Comparison of ENCODE assay signal across 10 mouse cellular contexts in genomic region chr13:73345102-73345890, GRCm38 (mm10). TPM values are rescaled to one million over a fixed set of nuclear protein-coding genes. Genes with fewer than 3 reads are reported as not detected.
DNase-seq lines count a peak whose midpoint lies in the region; ATAC-seq and TF ChIP-seq lines count a peak whose summit lies in the region.
"Had no signal": no experiment of that assay in that cellular context is flagged by ENCODE, and none has a peak within 500 bp of the region (broad histone marks: within the 10 kb centered on the region; RNA-seq: fewer than 3 reads in every experiment).

No protein-coding gene starts in this region.

- peak; percentile 42 for TF ChIP-seq CTCF in heart, postnatal 0 days (IDR thresholded peaks at IDR 0.05; ENCODE audit: low read depth)

- H3K4me2 ChIP-seq in heart, postnatal 0 days (ENCODE audit: low read depth, low read length), result no peak overlapping the region
- H3K4me2 ChIP-seq in forebrain, embryonic 16.5 days (ENCODE audit: low read length), result no peak overlapping the region

- ATAC-seq in heart, postnatal 0 days (ENCODE audit: insufficient read depth, low read depth), result no peak
- peak; percentile 46 for ATAC-seq in inflammation-experienced regulatory T-cells, adult 6 months
- no peak for ATAC-seq in forebrain, embryonic 16.5 days

- H3K36me3 ChIP-seq in heart, postnatal 0 days (replicated peaks; ENCODE audit: control insufficient read depth, insufficient read depth, low read length), result no peaks in the 10 kb centered on the region
- no peaks in the 10 kb centered on the region for H3K36me3 ChIP-seq in hindbrain, embryonic 10.5 days
- no peaks in the 10 kb centered on the region for H3K36me3 ChIP-seq in forebrain, embryonic 16.5 days (ENCODE audit: control insufficient read depth, insufficient read depth)

- WGBS in heart, postnatal 0 days, result 70% methylated on average over 9 of the region's 9 CpGs
- WGBS in hindbrain, embryonic 10.5 days, result 79% methylated on average over 9 of the region's 9 CpGs
- 80% methylated on average over 9 of the region's 9 CpGs for WGBS in forebrain, embryonic 16.5 days

- H3K9ac ChIP-seq in heart, postnatal 0 days (replicated peaks; ENCODE audit: low read depth, low read length), result no peak overlapping the region
- no peak overlapping the region for H3K9ac ChIP-seq in forebrain, embryonic 16.5 days (replicated peaks; ENCODE audit: low read depth, low read length)

- H3K4me3 ChIP-seq in heart, postnatal 0 days (ENCODE audit: low read depth, low read length), result no peak overlapping the region
- no peak overlapping the region for H3K4me3 ChIP-seq in hindbrain, embryonic 10.5 days
- H3K4me3 ChIP-seq in forebrain, embryonic 16.5 days (replicated peaks; ENCODE audit: low read length), result no peak overlapping the region
- H3K4me3 ChIP-seq: erythroblast, embryonic 14.5 days had no signal

- no peak for TF ChIP-seq EP300 in heart, postnatal 0 days (IDR thresholded peaks at IDR 0.05; ENCODE audit: low read depth)

- DNase-seq in heart, postnatal 0 days (ENCODE audit: low spot score), result no peak
- no peak for DNase-seq in heart, adult 11 months
- DNase-seq in B cell, adult 2 months, result peak; percentile 23 to 42
- peak; percentile 74 for DNase-seq in MEL-GATA-1-ER (ENCODE audit: extremely low read depth, low read depth)
- no peak for DNase-seq in urinary bladder, postnatal 4 days (ENCODE audit: low spot score in 2 of 2)
- no peak for DNase-seq in hindbrain, embryonic 10.5 days (ENCODE audit: low spot score)
- DNase-seq: adrenal gland, postnatal 25 days had no signal

- peaks cover 8% of the 10 kb centered on the region for H3K4me1 ChIP-seq in heart, postnatal 0 days (ENCODE audit: control insufficient read depth, insufficient read depth)
- peaks cover 14% of the 10 kb centered on the region for H3K4me1 ChIP-seq in hindbrain, embryonic 10.5 days (replicated peaks)
- H3K4me1 ChIP-seq in forebrain, embryonic 16.5 days (replicated peaks; ENCODE audit: control insufficient read depth, insufficient read depth, low read length), result no peaks in the 10 kb centered on the region

- no peaks in the 10 kb centered on the region for H3K27me3 ChIP-seq in heart, postnatal 0 days (ENCODE audit: control insufficient read depth, insufficient read depth, low read length)
- no peaks in the 10 kb centered on the region; the same call in 1 of the 2 replicates for H3K27me3 ChIP-seq in hindbrain, embryonic 10.5 days (ENCODE audit: insufficient read depth, poor library complexity, severe bottlenecking)
- no peaks in the 10 kb centered on the region for H3K27me3 ChIP-seq in forebrain, embryonic 16.5 days (replicated peaks; ENCODE audit: control insufficient read depth, insufficient read depth, low read length)

- H3K27ac ChIP-seq in heart, postnatal 0 days (ENCODE audit: low read depth), result peak overlapping the region; percentile 84; the same call in 1 of the 2 replicates
- H3K27ac ChIP-seq in hindbrain, embryonic 10.5 days, result no peak overlapping the region
- no peak overlapping the region for H3K27ac ChIP-seq in forebrain, embryonic 16.5 days (ENCODE audit: low read length)

- H3K9me3 ChIP-seq in heart, postnatal 0 days (replicated peaks; ENCODE audit: control insufficient read depth, low read length), result no peaks in the 10 kb centered on the region
- H3K9me3 ChIP-seq in hindbrain, embryonic 10.5 days, result no peaks in the 10 kb centered on the region
- no peaks in the 10 kb centered on the region for H3K9me3 ChIP-seq in forebrain, embryonic 16.5 days (ENCODE audit: control insufficient read depth, low read length)

RNA-seq across cellular contexts. Expression of gene Ndufs6, which starts 17.0 kb away (rescaled TPM):
- total RNA-seq in heart, postnatal 0 days (2014; rRNA removed; ENCODE audit: low replicate concordance), result 333 and 427 TPM in 2 replicates
- 1,466 and 1,522 TPM in 2 replicates for polyA plus RNA-seq in heart, postnatal 0 days (2015; fragmentation: Nextera tagmentation; extraction: Ambion mirVana)
- polyA plus RNA-seq in inflammation-experienced regulatory T-cells, adult 6 months (2017; shearing (Covaris generic)), result 100 to 1,000 TPM; 118 to 174 (median 174) TPM
- polyA plus RNA-seq in hindbrain, embryonic 10.5 days (2016; fragmentation: Nextera tagmentation; extraction: Ambion mirVana), result 401 and 402 TPM in 2 replicates
- polyA plus RNA-seq in forebrain, embryonic 16.5 days (2015; fragmentation: Nextera tagmentation; extraction: Ambion mirVana), result 313 and 333 TPM in 2 replicates

RNA-seq across cellular contexts. Expression of gene Mrpl36, which starts 17.0 kb away (rescaled TPM):
- total RNA-seq in heart, postnatal 0 days (2014; rRNA removed; ENCODE audit: low replicate concordance), result 62.9 and 102 TPM in 2 replicates
- polyA plus RNA-seq in heart, postnatal 0 days (2015; fragmentation: Nextera tagmentation; extraction: Ambion mirVana), result 130 and 135 TPM in 2 replicates
- 100 to 1,000 TPM; 116 to 149 (median 137) TPM for polyA plus RNA-seq in inflammation-experienced regulatory T-cells, adult 6 months (2017; shearing (Covaris generic))
- 139 and 152 TPM in 2 replicates for polyA plus RNA-seq in hindbrain, embryonic 10.5 days (2016; fragmentation: Nextera tagmentation; extraction: Ambion mirVana)
- 92.2 and 93.9 TPM in 2 replicates for polyA plus RNA-seq in forebrain, embryonic 16.5 days (2015; fragmentation: Nextera tagmentation; extraction: Ambion mirVana)

Comparison
In these comparisons a context has a peak if more than half of its experiments do, and no peak if none do; other contexts are left out.
1. DNase-seq: peak in B cell, adult 2 months (2 of 2) and MEL-GATA-1-ER (single experiment); none in heart, postnatal 0 days (single experiment), heart, adult 11 months (single experiment), urinary bladder, postnatal 4 days (0 of 2) and hindbrain, embryonic 10.5 days (single experiment).